Mouse (Mus musculus) embryonic fibroblast, embryonic 13.5 days (primary cell): ENCODE results near the gene Atf1.

Experiments
- CTCF ChIP-seq: IDR thresholded peaks from 2 replicates; pipeline ENCODE4 v1.5.1; 2011; ENCODE audit warnings: mild to moderate bottlenecking, control low read depth, low read length, moderate library complexity, borderline replicate concordance; ENCODE audit not compliant: insufficient read depth
- POLR2A ChIP-seq: IDR thresholded peaks from 2 replicates; pipeline ENCODE4 v1.6.1; 2011; ENCODE audit warnings: low read depth, mild to moderate bottlenecking, control low read depth, low read length, moderate library complexity

GRCm38 (mm10) chr15:100213339-100213738 is 14.3 kb upstream of the Atf1 start:
- TF ChIP-seq POLR2A (no peak), CTCF (no peak)
